Mouse (Mus musculus): ENCODE results near the gene Lrp10. TPM values are rescaled to one million over a fixed set of nuclear protein-coding genes. Genes with fewer than 3 reads are reported as not detected.

Lrp10 gene
- polyA plus RNA-seq (2012; ENCODE audit: low replicate concordance) = 484 and 1,181 TPM in 2 replicates

GRCm38 (mm10) chr14:54463959-54464292 is at the start of gene Lrp10:
Lrp10 (plus strand) TSS chr14:54464137.

GRCm38 (mm10) chr14:54417623-54418081 is 46.3 kb upstream of the Lrp10 start, which contains the start of gene Slc7a7:
Slc7a7 (minus strand) TSS chr14:54417780.

GRCm38 (mm10) chr14:54426689-54427398 is 37.1 kb upstream of the Lrp10 start, which contains the start of gene Mrpl52:
Mrpl52 (plus strand) TSS chr14:54426909.

GRCm38 (mm10) chr14:54431334-54432077 is 32.4 kb upstream of the Lrp10 start, which contains the start of gene Mmp14:
Mmp14 (plus strand) TSS chr14:54431612.

GRCm38 (mm10) chr14:54475941-54476844 is 12.3 kb downstream of the Lrp10 start, which contains the start of gene Rem2:
Rem2 (plus strand) TSS chr14:54476100.

Other genes with a start within 250 kb of the Lrp10 start
- gene Dad1, start 210.0 kb upstream of the Lrp10 start, polyA plus RNA-seq (2012; ENCODE audit: low replicate concordance) = 25.0 and 49.0 TPM in 2 replicates
- 2.6 and 13.0 TPM in 2 replicates for gene Abhd4, start 209.9 kb upstream of the Lrp10 start, polyA plus RNA-seq (2012; ENCODE audit: low replicate concordance)
- not detected in 2 replicates for gene Olfr49, start 179.2 kb upstream of the Lrp10 start, polyA plus RNA-seq (2012; ENCODE audit: low replicate concordance)
- gene Oxa1l, start 103.3 kb upstream of the Lrp10 start, polyA plus RNA-seq (2012; ENCODE audit: low replicate concordance) = 110 and 132 TPM in 2 replicates
- 7.6 and 24.9 TPM in 2 replicates for gene Slc7a7, start 46.4 kb upstream of the Lrp10 start, polyA plus RNA-seq (2012; ENCODE audit: low replicate concordance)
- gene Mrpl52, start 37.2 kb upstream of the Lrp10 start, polyA plus RNA-seq (2012; ENCODE audit: low replicate concordance) = 568 and 1,494 TPM in 2 replicates
- 8.4 and 13.5 TPM in 2 replicates for gene Mmp14, start 32.5 kb upstream of the Lrp10 start, polyA plus RNA-seq (2012; ENCODE audit: low replicate concordance)
- 0.29 and 0.50 TPM in 2 replicates for gene Rem2, start 12.0 kb downstream of the Lrp10 start, polyA plus RNA-seq (2012; ENCODE audit: low replicate concordance)
- 67.2 and 74.7 TPM in 2 replicates for gene Prmt5, start 53.4 kb downstream of the Lrp10 start, polyA plus RNA-seq (2012; ENCODE audit: low replicate concordance)
- gene Haus4, start 90.5 kb downstream of the Lrp10 start, polyA plus RNA-seq (2012; ENCODE audit: low replicate concordance) = 18.9 and 31.5 TPM in 2 replicates
- gene Ajuba, start 113.4 kb downstream of the Lrp10 start, polyA plus RNA-seq (2012; ENCODE audit: low replicate concordance) = 0.19 and 0.21 TPM in 2 replicates
- gene 4931414P19Rik, start 141.9 kb downstream of the Lrp10 start, polyA plus RNA-seq (2012; ENCODE audit: low replicate concordance) = 2.5 and 13.7 TPM in 2 replicates
- gene Psmb5, start 153.9 kb downstream of the Lrp10 start, polyA plus RNA-seq (2012; ENCODE audit: low replicate concordance) = 82.0 and 111 TPM in 2 replicates
- 0.04 TPM in 1 of 2 replicates, not detected in the other for gene Psmb11, start 157.3 kb downstream of the Lrp10 start, polyA plus RNA-seq (2012; ENCODE audit: low replicate concordance)
- gene Gm17606, start 176.8 kb downstream of the Lrp10 start, polyA plus RNA-seq (2012; ENCODE audit: low replicate concordance) = not detected in 2 replicates
- 3.0 and 6.9 TPM in 2 replicates for gene Cdh24, start 177.2 kb downstream of the Lrp10 start, polyA plus RNA-seq (2012; ENCODE audit: low replicate concordance)
- gene 1700123O20Rik, start 222.1 kb downstream of the Lrp10 start, polyA plus RNA-seq (2012; ENCODE audit: low replicate concordance) = 29.2 and 79.7 TPM in 2 replicates
- gene Acin1, start 222.8 kb downstream of the Lrp10 start, polyA plus RNA-seq (2012; ENCODE audit: low replicate concordance) = 401 and 647 TPM in 2 replicates
- not detected in 2 replicates for gene Gm29776, start 234.7 kb downstream of the Lrp10 start, polyA plus RNA-seq (2012; ENCODE audit: low replicate concordance)
- gene Cebpe, start 248.0 kb downstream of the Lrp10 start, polyA plus RNA-seq (2012; ENCODE audit: low replicate concordance) = 4.6 and 20.0 TPM in 2 replicates